Comparison of ENCODE assay signal across 11 mouse cellular contexts in genomic region chr2:10921486-10922450, GRCm38 (mm10).
A peak's percentile ranks its signal among the peaks of the same experiment; 100 is the strongest.
DNase-seq lines count a peak whose midpoint lies in the region; ATAC-seq lines count a peak whose summit lies in the region.
"Had no signal": no experiment of that assay in that cellular context is flagged by ENCODE, and none has a peak within 500 bp of the region (broad histone marks: within the 10 kb centered on the region; RNA-seq: fewer than 3 reads in every experiment).

No protein-coding gene starts in this region.

- no peaks in the 10 kb centered on the region for H3K9me3 ChIP-seq in embryonic facial prominence, embryonic 12.5 days
- no peaks in the 10 kb centered on the region for H3K9me3 ChIP-seq in hindbrain, embryonic 15.5 days
- H3K9me3 ChIP-seq in midbrain, embryonic 14.5 days (ENCODE audit: control insufficient read depth, low read length) = no peaks in the 10 kb centered on the region

- ATAC-seq in frontal cortex, adult (ENCODE audit: low TSS enrichment) = peak; percentile 64
- no peak for ATAC-seq in embryonic facial prominence, embryonic 12.5 days (ENCODE audit: insufficient number of reproducible peaks, insufficient read depth, low FRiP score, low TSS enrichment)
- ATAC-seq in hindbrain, embryonic 15.5 days (ENCODE audit: low FRiP score, low read depth) = peak; percentile 61
- peak; percentile 46; the same call in 1 of the 2 replicates for ATAC-seq in midbrain, embryonic 14.5 days (ENCODE audit: low FRiP score, low TSS enrichment)

- H3K4me3 ChIP-seq in embryonic facial prominence, embryonic 12.5 days = no peak overlapping the region
- H3K4me3 ChIP-seq in hindbrain, embryonic 15.5 days = peak overlapping the region; percentile 3; the same call in 1 of the 2 replicates
- H3K4me3 ChIP-seq in midbrain, embryonic 14.5 days (replicated peaks; ENCODE audit: low read depth, low read length) = no peak overlapping the region

- 0 out of 2 replicates have a peak, but pooled peaks cover 9% of the 10 kb centered on the region for H3K4me1 ChIP-seq in embryonic facial prominence, embryonic 12.5 days
- peaks cover 15% of the 10 kb centered on the region for H3K4me1 ChIP-seq in hindbrain, embryonic 15.5 days (replicated peaks)
- H3K4me1 ChIP-seq in midbrain, embryonic 14.5 days (ENCODE audit: control insufficient read depth, insufficient read depth, low read length) = peaks cover 3% of the 10 kb centered on the region; the same call in 1 of the 2 replicates

- 30% methylated on average over 13 of the region's 13 CpGs for WGBS in embryonic facial prominence, embryonic 12.5 days
- WGBS in hindbrain, embryonic 15.5 days = 27% methylated on average over 13 of the region's 13 CpGs
- 26% methylated on average over 13 of the region's 13 CpGs for WGBS in midbrain, embryonic 14.5 days

- H3K9ac ChIP-seq in embryonic facial prominence, embryonic 12.5 days = no peak overlapping the region
- H3K9ac ChIP-seq in hindbrain, embryonic 15.5 days = no peak overlapping the region
- H3K9ac ChIP-seq in midbrain, embryonic 14.5 days (replicated peaks; ENCODE audit: low read length) = no peak overlapping the region

- no peaks in the 10 kb centered on the region for H3K27me3 ChIP-seq in embryonic facial prominence, embryonic 12.5 days
- H3K27me3 ChIP-seq in hindbrain, embryonic 15.5 days = no peaks in the 10 kb centered on the region
- H3K27me3 ChIP-seq in midbrain, embryonic 14.5 days (ENCODE audit: control insufficient read depth, insufficient read depth, low read length) = no peaks in the 10 kb centered on the region

- H3K36me3 ChIP-seq in embryonic facial prominence, embryonic 12.5 days = no peaks in the 10 kb centered on the region
- H3K36me3 ChIP-seq in hindbrain, embryonic 15.5 days = no peaks in the 10 kb centered on the region
- no peaks in the 10 kb centered on the region for H3K36me3 ChIP-seq in midbrain, embryonic 14.5 days (ENCODE audit: control insufficient read depth, insufficient read depth, low read length)

- DNase-seq in frontal cortex, postnatal 25 days (ENCODE audit: low spot score in 2 of 2) = no peak
- peak; percentile 60 for DNase-seq in midbrain, embryonic 14.5 days
- DNase-seq in lung, postnatal 25 days (ENCODE audit: low spot score) = no peak
- DNase-seq in gastrocnemius, postnatal 10 days = no peak
- no peak for DNase-seq in lung, postnatal 10 days
- DNase-seq: cerebellum, adult 2 months; heart, adult 18-20 months had no signal

- H3K4me2 ChIP-seq in embryonic facial prominence, embryonic 12.5 days (replicated peaks) = peak overlapping the region; percentile 13
- peak overlapping the region; percentile 39 for H3K4me2 ChIP-seq in hindbrain, embryonic 15.5 days
- peak overlapping the region; percentile 27; the same call in 1 of the 2 replicates for H3K4me2 ChIP-seq in midbrain, embryonic 14.5 days (ENCODE audit: low read length)

- no peak overlapping the region for H3K27ac ChIP-seq in embryonic facial prominence, embryonic 12.5 days
- peak overlapping the region; percentile 31 for H3K27ac ChIP-seq in hindbrain, embryonic 15.5 days (replicated peaks)
- no peak overlapping the region for H3K27ac ChIP-seq in midbrain, embryonic 14.5 days (replicated peaks; ENCODE audit: low read depth, low read length)
- H3K27ac ChIP-seq: macrophage had no signal
